Comparison of ENCODE assay signal across 8 mouse cellular contexts in genomic region chr9:78879955-78880642, GRCm38 (mm10).
DNase-seq lines count a peak whose midpoint lies in the region; ATAC-seq lines count a peak whose summit lies in the region.

No protein-coding gene starts in this region.

- WGBS in heart, embryonic 10.5 days: 52% methylated on average over 6 of the region's 6 CpGs
- 35% methylated on average over 6 of the region's 6 CpGs for WGBS in hindbrain, embryonic 13.5 days
- 65% methylated on average over 6 of the region's 6 CpGs for WGBS in limb, embryonic 11.5 days
- WGBS in liver, embryonic 12.5 days (ENCODE audit: insufficient replicate concordance): 55% methylated on average over 6 of the region's 6 CpGs

- H3K4me1 ChIP-seq in heart, embryonic 10.5 days: peaks cover 11% of the 10 kb centered on the region; the same call in 1 of the 2 replicates
- H3K4me1 ChIP-seq in hindbrain, embryonic 13.5 days (replicated peaks): peaks cover 8% of the 10 kb centered on the region
- H3K4me1 ChIP-seq in limb, embryonic 11.5 days (ENCODE audit: control insufficient read depth, insufficient read depth, low read length): 0 out of 2 replicates have a peak, but pooled peaks cover 6% of the 10 kb centered on the region
- H3K4me1 ChIP-seq in liver, embryonic 12.5 days: no peaks in the 10 kb centered on the region

- peak; percentile 87 for DNase-seq in heart, adult 11 months
- no peak for DNase-seq in heart, embryonic 10.5 days (ENCODE audit: low spot score)
- DNase-seq in embryo, embryonic 9.5 days (ENCODE audit: extremely low spot score): peak; percentile 45
- DNase-seq in limb, embryonic 11.5 days (ENCODE audit: low spot score): peak; percentile 32
- peak; percentile 77 to 85 for DNase-seq in right cerebral cortex, postnatal 10 days (ENCODE audit: low spot score in 2 of 2)
- no peak for DNase-seq in T-cell, adult 2 months (ENCODE audit: low spot score)

- H3K9ac ChIP-seq in hindbrain, embryonic 13.5 days: no peak overlapping the region
- no peak overlapping the region for H3K9ac ChIP-seq in limb, embryonic 11.5 days (ENCODE audit: low read length)
- no peak overlapping the region for H3K9ac ChIP-seq in liver, embryonic 12.5 days

- no peak overlapping the region for H3K4me2 ChIP-seq in hindbrain, embryonic 13.5 days
- H3K4me2 ChIP-seq in limb, embryonic 11.5 days (ENCODE audit: low read depth, severe bottlenecking): no peak overlapping the region
- no peak overlapping the region for H3K4me2 ChIP-seq in liver, embryonic 12.5 days

- no peaks in the 10 kb centered on the region for H3K9me3 ChIP-seq in heart, embryonic 10.5 days
- H3K9me3 ChIP-seq in hindbrain, embryonic 13.5 days: no peaks in the 10 kb centered on the region
- H3K9me3 ChIP-seq in limb, embryonic 11.5 days (ENCODE audit: control insufficient read depth, low read length): no peaks in the 10 kb centered on the region
- H3K9me3 ChIP-seq in liver, embryonic 12.5 days (replicated peaks): no peaks in the 10 kb centered on the region

- no peaks in the 10 kb centered on the region for H3K36me3 ChIP-seq in heart, embryonic 10.5 days
- no peaks in the 10 kb centered on the region for H3K36me3 ChIP-seq in hindbrain, embryonic 13.5 days
- no peaks in the 10 kb centered on the region for H3K36me3 ChIP-seq in limb, embryonic 11.5 days (ENCODE audit: control insufficient read depth, insufficient read depth, low read length)
- no peaks in the 10 kb centered on the region for H3K36me3 ChIP-seq in liver, embryonic 12.5 days

- H3K27ac ChIP-seq in heart, embryonic 10.5 days: no peak overlapping the region
- H3K27ac ChIP-seq in hindbrain, embryonic 13.5 days: peak overlapping the region; percentile 10
- H3K27ac ChIP-seq in limb, embryonic 11.5 days (replicated peaks; ENCODE audit: low read depth, low read length): 0 out of 2 replicates have a peak overlapping the region, but pooled peaks have one; percentile 25
- no peak overlapping the region for H3K27ac ChIP-seq in liver, embryonic 12.5 days

- H3K4me3 ChIP-seq in heart, embryonic 10.5 days: no peak overlapping the region
- no peak overlapping the region for H3K4me3 ChIP-seq in hindbrain, embryonic 13.5 days
- H3K4me3 ChIP-seq in limb, embryonic 11.5 days (ENCODE audit: low read depth, low read length): no peak overlapping the region
- H3K4me3 ChIP-seq in liver, embryonic 12.5 days: no peak overlapping the region

- H3K27me3 ChIP-seq in heart, embryonic 10.5 days (ENCODE audit: insufficient read depth, poor library complexity, severe bottlenecking): no peaks in the 10 kb centered on the region
- no peaks in the 10 kb centered on the region for H3K27me3 ChIP-seq in hindbrain, embryonic 13.5 days
- H3K27me3 ChIP-seq in limb, embryonic 11.5 days (ENCODE audit: control insufficient read depth, insufficient read depth, low read length): no peaks in the 10 kb centered on the region
- no peaks in the 10 kb centered on the region for H3K27me3 ChIP-seq in liver, embryonic 12.5 days (replicated peaks)

- peak; percentile 88 for ATAC-seq in hindbrain, embryonic 13.5 days (ENCODE audit: low FRiP score)
- ATAC-seq in limb, embryonic 11.5 days (ENCODE audit: insufficient number of reproducible peaks, low FRiP score, low TSS enrichment, low read depth): peak; percentile 82; the same call in 1 of the 2 replicates
- ATAC-seq in liver, embryonic 12.5 days: no peak

Comparison
In these comparisons a context has a peak if more than half of its experiments do, and no peak if none do; other contexts are left out.
1. DNase-seq: peak in heart, adult 11 months (single experiment), embryo, embryonic 9.5 days (single experiment), limb, embryonic 11.5 days (single experiment) and right cerebral cortex, postnatal 10 days (2 of 2); none in heart, embryonic 10.5 days (single experiment) and T-cell, adult 2 months (single experiment).
2. H3K27ac ChIP-seq: peak in hindbrain, embryonic 13.5 days (single experiment) and limb, embryonic 11.5 days (single experiment); none in heart, embryonic 10.5 days (single experiment) and liver, embryonic 12.5 days (single experiment).